Mouse (Mus musculus): ENCODE results near the gene Tmem238. TPM values are rescaled to one million over a fixed set of nuclear protein-coding genes. Genes with fewer than 3 reads are reported as not detected.

The Tmem238 gene
- total RNA-seq, 1 experiment from 2014 or later, result 11.7 TPM

GRCm38 (mm10) chr7:4746326-4746980 is 43.0 kb downstream of the Tmem238 start:
- no peak for DNase-seq

GRCm38 (mm10) chr7:4744886-4745285 is 44.6 kb downstream of the Tmem238 start:
- DNase-seq, result no peak

GRCm38 (mm10) chr7:4743354-4743753 is 46.1 kb downstream of the Tmem238 start:
- DNase-seq, result no peak

GRCm38 (mm10) chr7:4742482-4742819 is 47.0 kb downstream of the Tmem238 start:
- DNase-seq, result no peak

GRCm38 (mm10) chr7:4741672-4742481 is 47.6 kb downstream of the Tmem238 start:
- DNase-seq, result no peak

- DNase-seq, result peak; percentile 82
Measured at GRCm38 (mm10) chr7:4741151-4741550, 48.3 kb downstream of the Tmem238 start.

GRCm38 (mm10) chr7:4740309-4740727 is 49.1 kb downstream of the Tmem238 start:
- no peak for DNase-seq

GRCm38 (mm10) chr7:4739544-4740275 is 49.7 kb downstream of the Tmem238 start, which contains the start of gene Kmt5c:
Gene Kmt5c (plus strand): TSS chr7:4740115.
- peak; percentile 98 for DNase-seq

GRCm38 (mm10) chr7:4739041-4739543 is 50.4 kb downstream of the Tmem238 start:
- DNase-seq, result peak; percentile 29

Other genes starting within 250 kb of the Tmem238 start
- 8.2 and 11.6 TPM in 2 replicates for gene Syt5, start 242.1 kb downstream of the Tmem238 start, total RNA-seq (2021)
- not detected in 2 replicates for gene Ptprh, start 185.6 kb downstream of the Tmem238 start, total RNA-seq (2021)
- 8.8 and 16.2 TPM in 2 replicates for gene Tmem86b, start 158.2 kb downstream of the Tmem238 start, total RNA-seq (2021)
- gene Ppp6r1, start 130.6 kb downstream of the Tmem238 start, total RNA-seq (2021), result 80.9 and 86.1 TPM in 2 replicates
- gene Hspbp1, start 104.6 kb downstream of the Tmem238 start, total RNA-seq (2021), result 34.0 and 37.9 TPM in 2 replicates
- gene Brsk1, start 99.1 kb downstream of the Tmem238 start, total RNA-seq (2021), result 6.0 and 8.4 TPM in 2 replicates
- gene Tmem150b, start 64.4 kb downstream of the Tmem238 start, total RNA-seq (2021), result 0.30 and 0.79 TPM in 2 replicates
- 60.3 and 70.7 TPM in 2 replicates for gene Kmt5c, start 49.5 kb downstream of the Tmem238 start, total RNA-seq (2021)
- gene Cox6b2, start 36.6 kb downstream of the Tmem238 start, total RNA-seq (2021), result 28.1 and 31.3 TPM in 2 replicates
- gene Fam71e2, start 18.4 kb downstream of the Tmem238 start, total RNA-seq (2021), result not detected in 2 replicates
- not detected in 2 replicates for gene Il11, start 6.8 kb downstream of the Tmem238 start, total RNA-seq (2021)
- not detected in 2 replicates for gene Tmem190, start 6.7 kb downstream of the Tmem238 start, total RNA-seq (2021)
- 1,145 and 1,281 TPM in 2 replicates for gene Rpl28, start 3.2 kb upstream of the Tmem238 start, total RNA-seq (2021)
- gene Ube2s, start 22.9 kb upstream of the Tmem238 start, total RNA-seq (2021), result 140 and 146 TPM in 2 replicates
- 2.2 and 2.9 TPM in 2 replicates for gene Shisa7, start 55.0 kb upstream of the Tmem238 start, total RNA-seq (2021)
- 8.6 and 12.5 TPM in 2 replicates for gene Isoc2b, start 80.6 kb upstream of the Tmem238 start, total RNA-seq (2021)
- 55.7 and 67.9 TPM in 2 replicates for gene Isoc2a, start 87.5 kb upstream of the Tmem238 start, total RNA-seq (2021)
- 0.26 TPM in 1 of 2 replicates, not detected in the other for gene Gm36210, start 116.9 kb upstream of the Tmem238 start, total RNA-seq (2021)
- gene Zfp628, start 125.6 kb upstream of the Tmem238 start, total RNA-seq (2021), result 13.7 and 16.2 TPM in 2 replicates
- gene Nat14, start 132.4 kb upstream of the Tmem238 start, total RNA-seq (2021), result 6.6 and 8.1 TPM in 2 replicates
- gene Ssc5d, start 136.1 kb upstream of the Tmem238 start, total RNA-seq (2021), result 3.9 and 5.0 TPM in 2 replicates
- 0.63 TPM in 1 of 2 replicates, not detected in the other for gene Sbk2, start 174.8 kb upstream of the Tmem238 start, total RNA-seq (2021)
- gene Sbk3, start 181.5 kb upstream of the Tmem238 start, total RNA-seq (2021), result 0.37 and 0.64 TPM in 2 replicates
- gene Zfp579, start 206.5 kb upstream of the Tmem238 start, total RNA-seq (2021), result 17.8 and 20.5 TPM in 2 replicates
- 11.7 and 12.9 TPM in 2 replicates for gene Zfp524, start 224.8 kb upstream of the Tmem238 start, total RNA-seq (2021)
- 22.7 and 25.8 TPM in 2 replicates for gene Fiz1, start 225.0 kb upstream of the Tmem238 start, total RNA-seq (2021)
- not detected in 2 replicates for gene Gm44973, start 225.8 kb upstream of the Tmem238 start, total RNA-seq (2021)
- gene Zfp865, start 230.7 kb upstream of the Tmem238 start, total RNA-seq (2021), result 25.3 and 30.5 TPM in 2 replicates
- 1.3 and 2.7 TPM in 2 replicates for gene Ccdc106, start 230.9 kb upstream of the Tmem238 start, total RNA-seq (2021)
- gene 4632433K11Rik, start 244.5 kb upstream of the Tmem238 start, total RNA-seq (2021), result not detected in 2 replicates
- 4.7 and 5.5 TPM in 2 replicates for gene Zfp784, start 248.8 kb upstream of the Tmem238 start, total RNA-seq (2021)

Data from adrenal gland, postnatal 14 days (tissue).